Mouse (Mus musculus): ENCODE measurements around the gene Phgdh.

DNA sequence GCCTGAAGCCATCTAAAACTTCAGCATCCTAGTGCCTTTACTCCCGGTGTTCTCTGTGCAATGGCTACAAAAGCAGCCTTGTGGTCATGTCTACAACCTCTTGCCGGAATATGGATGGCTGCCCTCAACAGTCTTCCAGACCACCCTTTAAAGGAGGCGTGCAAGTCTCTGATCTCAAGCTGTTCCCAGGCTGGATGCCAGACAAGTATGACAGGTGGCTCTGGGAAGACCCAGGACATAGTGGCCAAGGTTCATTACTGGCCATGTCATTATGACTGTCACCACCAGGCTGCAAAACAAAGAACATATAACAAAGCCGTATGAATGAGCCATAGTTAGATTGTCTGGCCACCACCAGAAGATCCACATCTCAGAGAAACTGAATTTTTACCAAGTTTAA lies 38.5 kb upstream of the Phgdh start:
- TF ChIP-seq CTCF (IDR thresholded peaks at IDR 0.05; ENCODE audit: low read depth) = no peak
- no peak for TF ChIP-seq EP300 (IDR thresholded peaks at IDR 0.05; ENCODE audit: low read depth)
